Mouse (Mus musculus): ENCODE results near the gene Prkag1.

GRCm38 (mm10) chr15:98778806-98779205, 52.5 kb downstream of the Prkag1 start:
- TF ChIP-seq GATA1 (IDR thresholded peaks at IDR 0.05; ENCODE audit: borderline replicate concordance, low read length) (no peak), FLI1 (IDR thresholded peaks at IDR 0.05; ENCODE audit: low read length) (no peak)
